Mouse (Mus musculus): Measurements from ENCODE around the gene Gpr82. TPM values are rescaled to one million over a fixed set of nuclear protein-coding genes. Genes with fewer than 3 reads are reported as not detected.

Gpr82 gene
- under 1 TPM in 1 of 2 experiments, not detected in 1; 0.68 TPM for polyA plus RNA-seq (2017; shearing (Covaris generic))

GRCm38 (mm10) chrX:13661063-13661462, at the start of gene Gpr82:
Gpr82 (plus strand) TSS chrX:13661363.

GRCm38 (mm10) chrX:13631599-13632283, 29.4 kb upstream of the Gpr82 start, which contains the start of gene Gpr34:
Gpr34 (plus strand) TSS chrX:13632089.

Other genes starting within 250 kb of the Gpr82 start
- under 1 TPM in 1 of 2 experiments, not detected in 1; 0.09 TPM for gene Nyx, start 195.3 kb upstream of the Gpr82 start, polyA plus RNA-seq (2017; shearing (Covaris generic))
- gene Gpr34, start 29.3 kb upstream of the Gpr82 start, polyA plus RNA-seq (2017; shearing (Covaris generic)): 10 to 100 TPM; 18.1 to 30.4 TPM
- gene Cask, start 190.0 kb downstream of the Gpr82 start, polyA plus RNA-seq (2017; shearing (Covaris generic)): 1 to 10 TPM; 3.5 to 7.1 TPM

All from inflammation-experienced regulatory T-cells (primary cell).